Mouse (Mus musculus) hindbrain, postnatal 0 days (tissue): ENCODE results near the gene Fus. TPM values are rescaled to one million over a fixed set of nuclear protein-coding genes. Genes with fewer than 3 reads are reported as not detected.
A peak's percentile ranks its signal among the peaks of the same experiment; 100 is the strongest.

Experiments
- ATAC-seq: fragments of 200-750 bp; cut with Nextera tagmentation; 2 replicates; pipeline ENCODE4 v1.8.0; 2017; ENCODE audit warnings: mild to moderate bottlenecking, moderate TSS enrichment, moderate library complexity
- DNase-seq: peaks from one replicate; pipeline ENCODE4 v3.0.0-alpha.2; 2015; ENCODE audit warnings: low spot score
- H3K27ac ChIP-seq: fragments of 300-500 bp; sonication (generic); 2 replicates; pipeline ENCODE4 v1.5.1; 2014; ENCODE audit warnings: mild to moderate bottlenecking
- H3K27me3 ChIP-seq: fragments of 300-500 bp; sonication (generic); 2 replicates; pipeline ENCODE4 v1.6.1; 2014; ENCODE audit warnings: low read length, mixed read lengths; ENCODE audit not compliant: insufficient read depth
- H3K36me3 ChIP-seq: fragments of 300-500 bp; sonication (generic); 2 replicates; pipeline ENCODE4 v1.6.1; 2014; ENCODE audit warnings: low read length, mixed read lengths; ENCODE audit not compliant: insufficient read depth
- H3K4me1 ChIP-seq: fragments of 300-500 bp; sonication (generic); 2 replicates; pipeline ENCODE4 v1.6.1; 2014; ENCODE audit warnings: antibody characterized with exemption, low read length, mixed read lengths; ENCODE audit not compliant: insufficient read depth
- H3K4me2 ChIP-seq: fragments of 300-500 bp; sonication (generic); 2 replicates; pipeline ENCODE4 v1.6.1; 2014; ENCODE audit warnings: low read depth, mild to moderate bottlenecking, low read length, moderate library complexity, mixed read lengths
- H3K4me3 ChIP-seq: fragments of 300-500 bp; sonication (generic); 2 replicates; pipeline ENCODE4 v1.5.1; 2014; ENCODE audit warnings: low read length
- H3K9ac ChIP-seq: fragments of 300-500 bp; sonication (generic); replicated peaks from 2 replicates; pipeline ENCODE4 v1.6.1; 2014; ENCODE audit warnings: mild to moderate bottlenecking, low read length, moderate library complexity, mixed read lengths
- H3K9me3 ChIP-seq: fragments of 300-500 bp; sonication (generic); 2 replicates; pipeline ENCODE4 v1.6.1; 2016; ENCODE audit warnings: low read length, mixed read lengths
- CTCF ChIP-seq: IDR thresholded peaks from 2 replicates; pipeline ENCODE4 v1.5.1; 2016; ENCODE audit warnings: antibody characterized with exemption, control low read depth, low read depth
- WGBS: fragments of 180-500 bp; shearing (Covaris S2); extraction: QIAGEN DNeasy Blood & Tissue Kit; methylation state at CpG from one replicate; pipeline ENCODE4 v1.1.7; 2014; 5-methylcytosine and 5-hydroxymethylcytosine counted together
- polyA plus RNA-seq: library from polyadenylated mRNA; unstranded; fragments of >200 nt; fragmentation: Nextera tagmentation; extraction: Ambion mirVana; gene quantifications from 2 replicates; pipeline ENCODE4 v1.2.1, GENCODE M21; 2015
- total RNA-seq: library from RNA; depleted of rRNA; stranded (reverse); fragments of >200 nt; gene quantifications from 2 replicates; pipeline ENCODE4 v1.2.3, GENCODE M21; 2014

Gene Fus
- total and polyA plus RNA-seq, 2 experiments from 2014 or later, result 45.0 to 299 TPM

DNA sequence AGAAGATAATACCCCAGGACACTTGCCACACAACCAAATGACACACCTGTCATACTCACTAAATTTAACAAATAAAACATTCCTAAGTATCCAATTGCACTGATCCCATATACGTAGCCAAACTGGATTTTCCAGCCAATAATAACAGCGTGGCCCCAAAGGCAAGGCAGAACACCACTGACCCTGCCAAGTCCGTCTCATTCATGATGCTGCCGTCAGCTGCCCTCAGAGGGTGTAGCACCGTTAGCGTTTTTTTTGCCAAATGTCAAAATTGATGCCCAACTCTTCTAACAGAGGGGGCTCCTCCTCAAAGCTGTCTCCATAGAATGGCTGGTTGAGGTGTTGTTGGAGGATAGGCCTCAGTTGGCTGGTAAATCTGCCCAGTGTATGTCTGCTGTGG is 49.4 kb downstream of the Fus start:
- Histone ChIP-seq H3K4me2 (no peak overlapping the region), H3K4me1 (no peaks in the 10 kb centered on the region), H3K9ac (no peak overlapping the region), H3K36me3 (no peaks in the 10 kb centered on the region), H3K4me3 (no peak overlapping the region), H3K27ac (no peak overlapping the region), H3K9me3 (no peaks in the 10 kb centered on the region), H3K27me3 (no peaks in the 10 kb centered on the region)
- DNase-seq (no peak), ATAC-seq (no peak)
- no peak for TF ChIP-seq CTCF
- WGBS, result 83% methylated on average over 6 of the region's 6 CpGs

DNA sequence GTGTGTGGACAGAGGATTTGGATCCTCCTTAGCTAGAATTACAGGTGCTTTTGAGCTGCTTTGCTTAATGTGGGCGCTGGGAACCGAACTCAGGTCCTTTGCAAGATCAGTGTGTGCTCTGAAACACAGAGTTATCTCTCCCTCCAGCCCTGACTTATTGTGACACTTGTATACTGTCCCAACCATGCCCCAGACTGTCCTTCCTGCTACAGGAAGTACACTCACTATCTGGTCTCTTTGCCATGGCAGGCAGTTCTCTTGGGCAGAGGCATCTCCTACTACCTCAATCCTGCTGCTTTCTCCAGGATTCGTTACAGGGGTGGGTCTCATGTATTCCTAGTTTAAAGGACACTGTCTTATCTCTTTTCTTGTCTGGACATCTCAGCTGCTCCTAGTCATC is 51.0 kb downstream of the Fus start:
- no peak for TF ChIP-seq CTCF
- 93% methylated on average over 3 of the region's 3 CpGs for WGBS
- no peak overlapping the region for H3K27ac ChIP-seq

DNA sequence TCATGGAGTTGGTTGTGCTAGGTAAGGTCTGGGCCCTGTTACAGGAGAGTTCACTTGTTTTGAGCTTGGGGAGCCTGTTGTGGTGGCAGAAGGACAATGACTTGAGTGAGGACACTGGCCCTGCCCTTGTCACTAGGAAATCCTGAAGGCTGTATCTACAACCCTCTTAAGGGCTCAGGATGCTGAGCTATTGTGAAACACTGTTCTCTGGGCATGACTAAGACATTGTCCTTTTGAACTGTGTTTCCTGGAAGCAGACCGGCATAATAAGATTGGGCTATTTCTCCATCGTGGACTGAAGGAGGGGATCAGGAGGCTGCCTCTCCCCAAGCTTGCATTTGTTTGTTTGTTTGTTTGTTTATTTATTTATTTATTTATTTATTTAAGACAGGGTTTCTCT is 51.9 kb downstream of the Fus start:
- Histone ChIP-seq H3K4me1 (no peaks in the 10 kb centered on the region), H3K36me3 (no peaks in the 10 kb centered on the region), H3K9me3 (no peaks in the 10 kb centered on the region), H3K4me3 (no peak overlapping the region), H3K4me2 (no peak overlapping the region), H3K27me3 (no peaks in the 10 kb centered on the region), H3K9ac (no peak overlapping the region), H3K27ac (no peak overlapping the region)
- no peak for TF ChIP-seq CTCF
- no peak for DNase-seq
- no peak for ATAC-seq
- WGBS, result 82% methylated on average over 2 of the region's 2 CpGs

More for the DNA sequence above, 51.0 kb downstream of the Fus start:
- H3K36me3 ChIP-seq, result no peaks in the 10 kb centered on the region
- H3K4me3 ChIP-seq, result no peak overlapping the region
- ATAC-seq, result no peak
- no peak overlapping the region for H3K4me2 ChIP-seq
- DNase-seq, result no peak
- H3K4me1 ChIP-seq, result no peaks in the 10 kb centered on the region
- no peak overlapping the region for H3K9ac ChIP-seq
- no peaks in the 10 kb centered on the region for H3K27me3 ChIP-seq
- no peaks in the 10 kb centered on the region for H3K9me3 ChIP-seq

DNA sequence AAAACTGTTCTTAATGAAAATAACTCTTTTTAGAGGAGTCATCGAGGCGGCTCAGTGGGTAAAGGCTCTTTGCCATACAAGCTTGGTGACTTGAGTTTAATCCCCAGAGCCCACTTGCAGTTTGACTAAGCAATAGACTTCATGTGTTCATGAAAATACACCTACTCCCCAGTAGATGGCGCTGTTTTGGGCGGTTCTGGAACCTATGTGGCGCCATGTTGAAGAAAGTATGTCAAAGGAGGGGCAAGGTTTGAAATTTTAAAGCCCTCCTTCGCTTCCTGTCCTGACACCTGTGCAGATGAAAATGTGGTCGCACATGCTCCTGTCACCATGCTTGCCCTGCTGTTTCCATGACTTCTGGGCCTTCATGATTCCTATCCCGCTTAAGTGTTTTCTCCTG is 55.7 kb downstream of the Fus start:
- DNase-seq (no peak), ATAC-seq (no peak)
- Histone ChIP-seq H3K4me3 (no peak overlapping the region), H3K4me1 (no peaks in the 10 kb centered on the region), H3K27ac (no peak overlapping the region), H3K27me3 (no peaks in the 10 kb centered on the region), H3K9ac (no peak overlapping the region), H3K4me2 (no peak overlapping the region), H3K36me3 (no peaks in the 10 kb centered on the region), H3K9me3 (no peaks in the 10 kb centered on the region)
- TF ChIP-seq CTCF, result peak; percentile 51
- WGBS, result 66% methylated on average over 8 of the region's 8 CpGs

DNA sequence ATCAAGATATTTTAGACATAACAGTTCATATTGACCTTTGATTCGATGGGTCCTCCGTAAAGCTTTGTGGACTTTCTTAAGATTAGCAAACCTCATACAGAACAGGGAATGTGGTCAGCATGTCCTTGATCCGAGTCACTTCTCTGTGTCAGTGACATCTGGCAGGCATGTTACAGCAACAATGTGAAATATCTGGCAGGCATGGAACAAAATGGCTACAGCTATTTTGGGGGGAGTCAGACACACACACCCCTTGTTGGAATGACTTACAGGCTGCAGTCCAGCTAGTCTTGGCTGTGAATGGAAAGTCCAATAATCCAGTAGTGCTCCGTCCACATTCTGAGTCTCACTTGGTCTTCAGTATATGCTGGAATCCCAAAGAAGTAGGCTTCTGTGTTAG is 56.3 kb downstream of the Fus start:
- Histone ChIP-seq H3K4me1 (no peaks in the 10 kb centered on the region), H3K27me3 (no peaks in the 10 kb centered on the region), H3K36me3 (no peaks in the 10 kb centered on the region), H3K9me3 (no peaks in the 10 kb centered on the region), H3K4me3 (no peak overlapping the region), H3K4me2 (no peak overlapping the region), H3K27ac (no peak overlapping the region), H3K9ac (no peak overlapping the region)
- ATAC-seq (no peak), DNase-seq (no peak)
- 92% methylated on average over 4 of the region's 4 CpGs for WGBS
- TF ChIP-seq CTCF, result no peak

DNA sequence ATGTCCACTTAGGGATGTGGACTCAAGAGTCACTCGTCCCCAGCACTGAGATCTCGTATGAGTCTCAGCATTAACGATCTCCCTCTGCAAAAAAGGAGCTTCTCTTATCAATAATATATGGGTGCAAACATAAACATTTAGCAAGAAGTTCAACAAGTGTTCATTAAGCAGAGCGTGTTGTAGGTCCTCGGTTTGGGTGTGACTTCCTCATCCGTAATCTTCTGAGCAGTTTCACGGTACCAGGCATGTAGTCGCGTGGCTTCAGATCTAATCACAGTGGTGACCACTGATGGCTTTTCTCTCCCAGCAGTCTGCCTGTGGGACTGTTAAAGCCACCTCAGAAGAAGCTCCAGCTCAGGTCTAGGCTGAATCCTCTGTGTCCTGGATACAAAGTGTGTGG is 57.1 kb downstream of the Fus start:
- TF ChIP-seq CTCF, result no peak
- DNase-seq, result no peak
- H3K4me2 ChIP-seq, result no peak overlapping the region
- no peak overlapping the region for H3K27ac ChIP-seq
- H3K4me1 ChIP-seq, result no peaks in the 10 kb centered on the region
- no peak overlapping the region for H3K9ac ChIP-seq
- H3K36me3 ChIP-seq, result no peaks in the 10 kb centered on the region
- no peak overlapping the region for H3K4me3 ChIP-seq
- no peaks in the 10 kb centered on the region for H3K9me3 ChIP-seq
- no peaks in the 10 kb centered on the region for H3K27me3 ChIP-seq
- WGBS, result 94% methylated on average over 9 of the region's 9 CpGs
- no peak for ATAC-seq

DNA sequence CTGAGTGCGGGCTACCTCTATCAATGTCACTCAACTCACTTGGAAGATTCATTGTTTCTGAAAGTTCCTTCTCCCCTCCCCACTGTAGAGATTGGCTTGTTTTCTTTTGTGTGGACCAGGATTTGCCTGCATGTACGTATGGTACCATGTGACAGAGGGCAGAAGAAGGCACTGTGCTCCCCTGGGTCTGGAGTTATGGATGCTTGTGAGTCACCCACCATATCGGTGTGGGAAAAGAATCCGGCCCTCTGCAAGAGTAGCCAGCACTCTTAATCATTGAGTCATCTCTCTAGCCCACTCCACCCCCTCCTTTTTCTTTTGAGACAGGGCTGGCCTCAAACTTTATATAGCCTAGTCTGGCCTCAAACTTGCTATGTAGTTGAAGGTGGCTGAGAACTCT is 57.7 kb downstream of the Fus start:
- 90% methylated on average over 4 of the region's 4 CpGs for WGBS
- H3K4me1 ChIP-seq, result no peaks in the 10 kb centered on the region
- no peaks in the 10 kb centered on the region for H3K9me3 ChIP-seq
- DNase-seq, result no peak
- no peak overlapping the region for H3K4me2 ChIP-seq
- no peak for TF ChIP-seq CTCF
- ATAC-seq, result no peak
- H3K27me3 ChIP-seq, result no peaks in the 10 kb centered on the region
- no peak overlapping the region for H3K4me3 ChIP-seq
- H3K36me3 ChIP-seq, result no peaks in the 10 kb centered on the region
- no peak overlapping the region for H3K9ac ChIP-seq
- no peak overlapping the region for H3K27ac ChIP-seq
